Mouse (Mus musculus) midbrain, postnatal 0 days (tissue): ENCODE measurements around the gene D330045A20Rik. TPM values are rescaled to one million over a fixed set of nuclear protein-coding genes. Genes with fewer than 3 reads are reported as not detected.

Source experiments
- ATAC-seq: fragments of 200-750 bp; cut with Nextera tagmentation; 2 replicates; pipeline ENCODE4 v1.8.0; 2017; ENCODE audit warnings: moderate number of reproducible peaks, mild to moderate bottlenecking, moderate TSS enrichment, moderate library complexity; ENCODE audit not compliant: low FRiP score
- DNase-seq: peaks from one replicate; pipeline ENCODE4 v3.0.0-alpha.2; 2015; ENCODE audit warnings: low spot score
- H3K27ac ChIP-seq: fragments of 300-500 bp; sonication (generic); 2 replicates; pipeline ENCODE4 v1.5.1; 2014; ENCODE audit warnings: low read depth, mild to moderate bottlenecking, low read length, mixed read lengths
- H3K27me3 ChIP-seq: fragments of 300-500 bp; sonication (generic); 2 replicates; pipeline ENCODE4 v1.6.1; 2014; ENCODE audit warnings: low read length, control low read depth, mixed read lengths; ENCODE audit not compliant: insufficient read depth
- H3K36me3 ChIP-seq: fragments of 300-500 bp; sonication (generic); 2 replicates; pipeline ENCODE4 v1.6.1; 2014; ENCODE audit warnings: low read length, control low read depth, mixed read lengths; ENCODE audit not compliant: insufficient read depth
- H3K4me1 ChIP-seq: fragments of 300-500 bp; sonication (generic); 2 replicates; pipeline ENCODE4 v1.6.1; 2014; ENCODE audit warnings: mild to moderate bottlenecking, control low read depth, antibody characterized with exemption, low read length, mixed read lengths; ENCODE audit not compliant: insufficient read depth
- H3K4me2 ChIP-seq: fragments of 300-500 bp; sonication (generic); 2 replicates; pipeline ENCODE4 v1.6.1; 2014; ENCODE audit warnings: low read depth, mild to moderate bottlenecking, low read length, mixed read lengths; ENCODE audit not compliant: poor library complexity, severe bottlenecking
- H3K4me3 ChIP-seq: fragments of 300-500 bp; sonication (generic); 2 replicates; pipeline ENCODE4 v1.5.1; 2014; ENCODE audit warnings: low read depth, mild to moderate bottlenecking, low read length, moderate library complexity
- H3K9ac ChIP-seq: fragments of 300-500 bp; sonication (generic); replicated peaks from 2 replicates; pipeline ENCODE4 v1.6.1; 2014; ENCODE audit warnings: mild to moderate bottlenecking, low read length, moderate library complexity, mixed read lengths; ENCODE audit not compliant: poor library complexity, severe bottlenecking
- H3K9me3 ChIP-seq: fragments of 300-500 bp; sonication (generic); 2 replicates; pipeline ENCODE4 v1.6.1; 2016; ENCODE audit warnings: low read length, control low read depth
- CTCF ChIP-seq: IDR thresholded peaks from 2 replicates; pipeline ENCODE4 v1.5.1; 2016; ENCODE audit warnings: antibody characterized with exemption, mild to moderate bottlenecking
- WGBS: fragments of 180-500 bp; shearing (Covaris S2); extraction: QIAGEN DNeasy Blood & Tissue Kit; methylation state at CpG from one replicate; pipeline ENCODE4 v1.1.7; 2014; 5-methylcytosine and 5-hydroxymethylcytosine counted together
- polyA plus RNA-seq: library from polyadenylated mRNA; unstranded; fragments of >200 nt; fragmentation: Nextera tagmentation; extraction: Ambion mirVana; gene quantifications from 2 replicates; pipeline ENCODE4 v1.2.1, GENCODE M21; 2015
- total RNA-seq: library from RNA; depleted of rRNA; stranded (reverse); fragments of >200 nt; gene quantifications from 2 replicates; pipeline ENCODE4 v1.2.3, GENCODE M21; 2014

The D330045A20Rik gene
- total and polyA plus RNA-seq, 2 experiments from 2014 or later, result 0.60 to 1.7 TPM

- no peak overlapping the region for H3K9ac ChIP-seq
- no peaks in the 10 kb centered on the region for H3K4me1 ChIP-seq
- peaks cover 3% of the 10 kb centered on the region; the same call in 1 of the 2 replicates for H3K27me3 ChIP-seq
- no peaks in the 10 kb centered on the region for H3K36me3 ChIP-seq
- H3K27ac ChIP-seq, result no peak overlapping the region
- H3K4me2 ChIP-seq, result no peak overlapping the region
- DNase-seq, result no peak
- no peak for ATAC-seq
- H3K9me3 ChIP-seq, result no peaks in the 10 kb centered on the region
- no peak overlapping the region for H3K4me3 ChIP-seq
- WGBS, result 81% methylated on average over 1 of the region's 1 CpGs
- no peak for TF ChIP-seq CTCF
These were observed 4.8 kb downstream of the D330045A20Rik start for GRCm38 (mm10) chrX:139484974-139485373.

GRCm38 (mm10) chrX:139516156-139516555 is 36.0 kb downstream of the D330045A20Rik start:
- 92% methylated on average over 2 of the region's 2 CpGs for WGBS

GRCm38 (mm10) chrX:139519251-139519650 is 39.1 kb downstream of the D330045A20Rik start:
- no peaks in the 10 kb centered on the region for H3K36me3 ChIP-seq
- no peaks in the 10 kb centered on the region for H3K27me3 ChIP-seq
- TF ChIP-seq CTCF, result no peak
- ATAC-seq (no peak), DNase-seq (no peak)
- H3K27ac ChIP-seq, result no peak overlapping the region
- no peak overlapping the region for H3K4me3 ChIP-seq
- H3K4me1 ChIP-seq, result no peaks in the 10 kb centered on the region
- H3K9ac ChIP-seq, result no peak overlapping the region
- H3K4me2 ChIP-seq, result no peak overlapping the region
- H3K9me3 ChIP-seq, result no peaks in the 10 kb centered on the region
- 93% methylated on average over 2 of the region's 2 CpGs for WGBS

More at GRCm38 (mm10) chrX:139516156-139516555, 36.0 kb downstream of the D330045A20Rik start:
- Histone ChIP-seq H3K27me3 (no peaks in the 10 kb centered on the region), H3K4me1 (no peaks in the 10 kb centered on the region), H3K4me3 (no peak overlapping the region), H3K27ac (no peak overlapping the region), H3K4me2 (no peak overlapping the region), H3K36me3 (no peaks in the 10 kb centered on the region), H3K9me3 (no peaks in the 10 kb centered on the region), H3K9ac (no peak overlapping the region)
- no peak for DNase-seq
- TF ChIP-seq CTCF, result no peak
- no peak for ATAC-seq

- 75% methylated on average over 5 of the region's 5 CpGs for WGBS
- Histone ChIP-seq H3K9me3 (no peaks in the 10 kb centered on the region), H3K4me3 (no peak overlapping the region)
These were observed 44.3 kb downstream of the D330045A20Rik start for GRCm38 (mm10) chrX:139524303-139525091.

GRCm38 (mm10) chrX:139525724-139526123 is 45.6 kb downstream of the D330045A20Rik start:
- H3K9me3 ChIP-seq, result no peaks in the 10 kb centered on the region
- WGBS, result 82% methylated on average over 2 of the region's 2 CpGs
- no peak for DNase-seq
- no peaks in the 10 kb centered on the region for H3K36me3 ChIP-seq
- ATAC-seq, result no peak
- no peaks in the 10 kb centered on the region for H3K4me1 ChIP-seq
- no peak overlapping the region for H3K4me3 ChIP-seq
- no peak overlapping the region for H3K9ac ChIP-seq
- no peak for TF ChIP-seq CTCF
- H3K27ac ChIP-seq, result no peak overlapping the region
- no peak overlapping the region for H3K4me2 ChIP-seq
- no peaks in the 10 kb centered on the region for H3K27me3 ChIP-seq

More at GRCm38 (mm10) chrX:139524303-139525091, 44.3 kb downstream of the D330045A20Rik start:
- no peak for TF ChIP-seq CTCF
- ATAC-seq (no peak), DNase-seq (no peak)
- Histone ChIP-seq H3K4me2 (no peak overlapping the region), H3K4me1 (no peaks in the 10 kb centered on the region), H3K9ac (no peak overlapping the region), H3K27me3 (no peaks in the 10 kb centered on the region), H3K36me3 (no peaks in the 10 kb centered on the region), H3K27ac (no peak overlapping the region)

- no peak for TF ChIP-seq CTCF
- no peak overlapping the region for H3K27ac ChIP-seq
- H3K36me3 ChIP-seq, result no peaks in the 10 kb centered on the region
- ATAC-seq (no peak), DNase-seq (no peak)
- WGBS, result 87% methylated on average over 4 of the region's 4 CpGs
- H3K4me2 ChIP-seq, result no peak overlapping the region
- no peaks in the 10 kb centered on the region for H3K9me3 ChIP-seq
- H3K4me3 ChIP-seq, result no peak overlapping the region
- H3K4me1 ChIP-seq, result no peaks in the 10 kb centered on the region
- no peaks in the 10 kb centered on the region for H3K27me3 ChIP-seq
- no peak overlapping the region for H3K9ac ChIP-seq
These were observed 46.8 kb downstream of the D330045A20Rik start for GRCm38 (mm10) chrX:139526984-139527383.
